ENCODE assay signal across 8 mouse cellular contexts in genomic region chr9:113742361-113742794, GRCm38 (mm10). TPM values are rescaled to one million over a fixed set of nuclear protein-coding genes. Genes with fewer than 3 reads are reported as not detected.
DNase-seq lines count a peak whose midpoint lies in the region; ATAC-seq and TF ChIP-seq lines count a peak whose summit lies in the region.

No protein-coding gene starts in this region.

- no peak for TF ChIP-seq EP300 in heart, adult 2 months (IDR thresholded peaks at IDR 0.05; ENCODE audit: insufficient read depth, low read depth, low read length)

- peaks cover 7% of the 10 kb centered on the region for H3K4me1 ChIP-seq in heart, adult 2 months (ENCODE audit: control insufficient read depth, insufficient read depth, low read length)
- H3K4me1 ChIP-seq in liver, embryonic 13.5 days (replicated peaks): peaks cover 41% of the 10 kb centered on the region
- peaks cover 23% of the 10 kb centered on the region for H3K4me1 ChIP-seq in neural tube, embryonic 13.5 days (replicated peaks)

- peak overlapping the region; percentile 92 for H3K9ac ChIP-seq in heart, adult 2 months (ENCODE audit: low read depth, low read length)
- peak overlapping the region; percentile 92 for H3K9ac ChIP-seq in liver, embryonic 13.5 days
- peak overlapping the region; percentile 83 for H3K9ac ChIP-seq in neural tube, embryonic 13.5 days

- peak overlapping the region; percentile 91 for H3K4me2 ChIP-seq in liver, embryonic 13.5 days
- peak overlapping the region; percentile 82 for H3K4me2 ChIP-seq in neural tube, embryonic 13.5 days

- TF ChIP-seq POLR2A in heart, adult 2 months (IDR thresholded peaks at IDR 0.05; ENCODE audit: insufficient read depth, low read depth, low read length): no peak

- DNase-seq in thymus, postnatal 25 days: peak; percentile 8
- DNase-seq in thymus, postnatal 10 days (ENCODE audit: low spot score in 2 of 2): no peak
- peak; percentile 33 to 53 for DNase-seq in cerebellum, postnatal 25 days
- DNase-seq in heart, adult 2 months: peak; percentile 33 to 41
- peak; percentile 7 to 29 for DNase-seq in kidney, adult 8-10 months
- DNase-seq in liver, embryonic 13.5 days: no peak

- WGBS in heart, adult 2 months: 1% methylated on average over 17 of the region's 17 CpGs
- 4% methylated on average over 17 of the region's 17 CpGs for WGBS in liver, embryonic 13.5 days (ENCODE audit: insufficient replicate concordance)
- 5% methylated on average over 17 of the region's 17 CpGs for WGBS in neural tube, embryonic 13.5 days

- peak overlapping the region; percentile 97 for H3K27ac ChIP-seq in heart, adult 2 months
- peak overlapping the region; percentile 83 for H3K27ac ChIP-seq in liver, embryonic 13.5 days
- H3K27ac ChIP-seq in neural tube, embryonic 13.5 days (replicated peaks): no peak overlapping the region

- TF ChIP-seq CTCF in heart, adult 2 months (IDR thresholded peaks at IDR 0.05): peak; percentile 70

- no peaks in the 10 kb centered on the region for H3K27me3 ChIP-seq in heart, adult 2 months (ENCODE audit: control insufficient read depth, insufficient read depth, low read length)
- no peaks in the 10 kb centered on the region for H3K27me3 ChIP-seq in liver, embryonic 13.5 days
- H3K27me3 ChIP-seq in neural tube, embryonic 13.5 days: no peaks in the 10 kb centered on the region

- H3K9me3 ChIP-seq in liver, embryonic 13.5 days (replicated peaks): no peaks in the 10 kb centered on the region
- no peaks in the 10 kb centered on the region for H3K9me3 ChIP-seq in neural tube, embryonic 13.5 days

- peak overlapping the region; percentile 80 for H3K4me3 ChIP-seq in heart, adult 2 months
- peak overlapping the region; percentile 82 for H3K4me3 ChIP-seq in liver, embryonic 13.5 days (replicated peaks)
- H3K4me3 ChIP-seq in neural tube, embryonic 13.5 days: peak overlapping the region; percentile 93

- intact Hi-C loops in heart, adult 2 months (cut with DNase I): loop anchor here (2.0 to 5.0 kb wide), 4 partner anchors 48 to 375 kb away; no protein-coding TSS in a partner anchor

- no peaks in the 10 kb centered on the region for H3K36me3 ChIP-seq in heart, adult 2 months (ENCODE audit: control insufficient read depth, insufficient read depth, low read length)
- H3K36me3 ChIP-seq in liver, embryonic 13.5 days: no peaks in the 10 kb centered on the region
- H3K36me3 ChIP-seq in neural tube, embryonic 13.5 days: no peaks in the 10 kb centered on the region

- ATAC-seq in liver, embryonic 13.5 days (ENCODE audit: low read depth): no peak
- no peak for ATAC-seq in neural tube, embryonic 13.5 days (ENCODE audit: low read depth)
- ATAC-seq in granulocyte monocyte progenitor cell, adult 5-6 weeks (replicated peaks; ENCODE audit: poor library complexity, severe bottlenecking): no peak

- H3K79me2 ChIP-seq in heart, adult 2 months (replicated peaks; ENCODE audit: control insufficient read depth, insufficient read depth, low read length): no peaks in the 10 kb centered on the region

RNA-seq across cellular contexts. Expression of gene Clasp2, which starts 1.1 kb away (rescaled TPM):
- 10 to 100 TPM; 53.6 to 56.2 TPM for total RNA-seq in heart, adult 2 months (2021)
- 14.2 and 31.0 TPM in 2 replicates for polyA plus RNA-seq in heart, adult 2 months (2012; rRNA removed)
- 11.7 and 14.6 TPM in 2 replicates for polyA plus RNA-seq in liver, embryonic 13.5 days (2015; fragmentation: Nextera tagmentation; extraction: Ambion mirVana)
- polyA plus RNA-seq in neural tube, embryonic 13.5 days (2015; fragmentation: Nextera tagmentation; extraction: Ambion mirVana): 111 and 116 TPM in 2 replicates
- 43.2 and 44.7 TPM in 2 replicates for total RNA-seq in granulocyte monocyte progenitor cell, adult 5-6 weeks (2014; fragmentation: Nextera tagmentation)
- total RNA-seq in granulocyte monocyte progenitor cell, adult 5-6 weeks (2017): 36.9 and 42.2 TPM in 2 replicates

RNA-seq across cellular contexts. Expression of gene Pdcd6ip, which starts 34.3 kb away (rescaled TPM):
- total RNA-seq in heart, adult 2 months (2021): 10 to 100 TPM; 56.0 to 63.3 TPM
- polyA plus RNA-seq in heart, adult 2 months (2012; rRNA removed): 35.7 and 44.6 TPM in 2 replicates
- polyA plus RNA-seq in liver, embryonic 13.5 days (2015; fragmentation: Nextera tagmentation; extraction: Ambion mirVana): 37.5 and 50.6 TPM in 2 replicates
- polyA plus RNA-seq in neural tube, embryonic 13.5 days (2015; fragmentation: Nextera tagmentation; extraction: Ambion mirVana): 40.8 and 49.3 TPM in 2 replicates
- 95.3 and 128 TPM in 2 replicates for total RNA-seq in granulocyte monocyte progenitor cell, adult 5-6 weeks (2014; fragmentation: Nextera tagmentation)
- total RNA-seq in granulocyte monocyte progenitor cell, adult 5-6 weeks (2017): 46.4 and 71.0 TPM in 2 replicates

Comparison
In these comparisons a context has a peak if more than half of its experiments do, and no peak if none do; other contexts are left out.
1. DNase-seq: peak in thymus, postnatal 25 days (single experiment), cerebellum, postnatal 25 days (2 of 2), heart, adult 2 months (2 of 2) and kidney, adult 8-10 months (2 of 2); none in thymus, postnatal 10 days (0 of 2) and liver, embryonic 13.5 days (single experiment).
2. Peak in every context shown above with its lines, with median percentiles within 50 percentile points of each other: H3K4me3 ChIP-seq and H3K9ac ChIP-seq.